Mouse (Mus musculus) left cerebral cortex, postnatal 10 days (tissue): ENCODE measurements around the gene Heatr3. TPM values are rescaled to one million over a fixed set of nuclear protein-coding genes. Genes with fewer than 3 reads are reported as not detected.

Experiments
- DNase-seq, 2 experiments: peaks; one replicate each; pipeline ENCODE4 v3.0.0; 2021 to 2022; ENCODE audit warnings: low spot score in 2 of 2, mixed read lengths in 1 of 2; ENCODE audit errors: extremely low spot score in 1 of 2
- intact Hi-C: fragments of 180-260 bp; cut with DNase I; formaldehyde crosslinking; loops from one replicate; pipeline ENCODE4 v1.15.1; 2025
- total RNA-seq, 2 experiments: library from RNA; stranded (reverse); gene quantifications; 2 replicates each; pipeline ENCODE4 v1.2.3; 2021

The Heatr3 gene
- total RNA-seq = 10 to 100 TPM; 26.7 to 30.2 TPM

- intact Hi-C loops = no loop called here
- peak; percentile 93 to 97 for DNase-seq
Observed at GRCm38 (mm10) chr8:88137748-88138484, at the start of gene Heatr3. Heatr3 (plus strand) TSS chr8:88137855.

DNA sequence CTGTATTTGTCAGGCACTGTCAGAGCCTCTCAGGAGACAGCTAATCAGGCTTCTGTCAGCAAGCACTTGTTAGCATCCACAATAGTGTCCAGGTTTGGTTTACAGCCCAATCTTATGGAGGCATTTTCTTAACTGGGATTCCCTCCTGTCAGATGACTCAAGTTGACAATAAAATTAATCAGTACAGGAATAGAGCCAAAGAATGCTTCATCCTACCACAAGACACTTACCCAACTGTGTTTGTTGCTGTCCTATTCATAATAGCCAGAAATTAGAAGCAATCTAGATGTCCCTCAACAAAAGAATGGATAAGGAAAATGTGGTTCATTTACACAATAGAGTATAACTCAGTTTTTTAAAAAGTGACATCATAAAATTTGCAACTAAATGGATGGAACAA is 49.6 kb upstream of the Heatr3 start:
- intact Hi-C loops = no loop called here
- DNase-seq = no peak

DNA sequence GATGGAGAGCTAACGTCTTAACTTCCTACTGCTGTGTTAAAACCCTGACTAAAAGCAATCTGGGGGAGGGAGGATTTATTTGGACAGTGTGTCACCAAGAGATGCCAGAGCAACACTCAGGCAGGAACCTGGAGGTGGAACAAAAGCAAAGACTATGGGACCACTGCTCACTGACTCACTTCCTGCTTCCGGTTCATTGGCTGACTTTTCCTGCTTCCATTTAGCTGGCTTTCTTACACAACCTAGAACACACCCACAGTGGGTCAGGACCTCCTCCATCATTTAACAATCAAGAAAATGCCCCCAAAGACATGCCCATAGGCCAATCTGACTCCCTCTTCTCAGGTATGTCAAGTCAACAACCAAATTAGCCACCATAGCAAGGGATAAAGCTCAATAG is 46.0 kb upstream of the Heatr3 start:
- intact Hi-C loops = no loop called here
- no peak for DNase-seq

GRCm38 (mm10) chr8:88093367-88093766 is 44.3 kb upstream of the Heatr3 start:
- intact Hi-C loops = no loop called here
- DNase-seq = no peak

DNA sequence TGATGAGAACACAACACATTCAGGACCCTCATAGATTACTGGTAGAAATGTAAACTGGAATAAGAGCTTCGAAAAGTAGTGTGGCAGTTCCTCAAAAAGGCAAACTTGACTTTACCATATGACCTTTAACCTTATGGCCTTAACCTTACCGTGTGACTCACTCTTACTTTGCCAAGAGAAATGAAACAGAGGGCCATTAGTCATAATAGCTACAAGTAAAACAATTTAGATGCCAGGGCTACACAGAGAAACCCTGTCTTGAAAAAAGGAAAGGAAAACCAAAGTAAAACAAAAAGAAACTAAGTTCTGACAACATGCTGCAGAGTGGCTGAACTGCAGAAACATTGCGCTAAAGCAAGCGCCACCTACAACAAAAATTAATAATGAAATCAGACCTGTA is 38.8 kb upstream of the Heatr3 start:
- intact Hi-C loops = no loop called here
- no peak for DNase-seq

DNA sequence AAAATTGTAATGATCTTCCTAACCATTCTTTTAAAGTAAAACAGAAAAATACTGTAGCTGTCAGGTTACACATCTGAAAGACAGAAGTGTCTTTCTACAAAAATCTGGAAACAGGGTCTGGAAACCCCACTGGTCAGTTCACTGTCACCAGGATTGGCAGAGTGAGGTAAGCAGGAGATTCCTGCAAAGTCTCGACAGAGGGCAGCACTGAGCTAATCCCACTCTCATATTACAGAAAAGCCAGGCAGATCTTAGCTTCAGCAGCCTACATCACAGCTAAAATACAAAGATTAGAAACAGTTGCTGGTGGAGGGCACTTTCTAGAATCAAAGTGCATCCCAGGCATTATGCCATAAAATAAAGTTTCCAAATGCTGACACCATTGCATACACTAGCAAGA is 38.1 kb upstream of the Heatr3 start:
- peak in 1 of 2 experiments; percentile 47 for DNase-seq
- intact Hi-C loops = no loop called here

DNA sequence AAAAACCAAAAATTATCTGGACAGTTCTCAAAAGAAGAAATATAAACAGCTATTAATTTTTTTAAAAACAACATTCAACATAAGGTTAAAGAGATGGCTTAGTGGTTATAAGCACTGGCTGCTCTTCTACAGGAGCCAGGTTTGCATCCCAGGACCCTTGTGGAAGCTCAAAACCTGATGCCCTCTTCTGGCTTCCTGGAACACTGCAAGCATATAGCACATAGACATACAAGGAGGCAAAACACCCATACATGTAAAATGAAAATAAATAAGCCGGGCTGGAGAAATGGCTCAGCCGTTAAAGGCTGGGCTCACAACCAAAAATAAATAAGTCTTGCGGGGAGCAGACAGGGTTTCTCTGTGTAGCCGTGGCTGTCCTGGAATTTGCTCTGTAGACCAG is 28.4 kb upstream of the Heatr3 start:
- DNase-seq = no peak

DNA sequence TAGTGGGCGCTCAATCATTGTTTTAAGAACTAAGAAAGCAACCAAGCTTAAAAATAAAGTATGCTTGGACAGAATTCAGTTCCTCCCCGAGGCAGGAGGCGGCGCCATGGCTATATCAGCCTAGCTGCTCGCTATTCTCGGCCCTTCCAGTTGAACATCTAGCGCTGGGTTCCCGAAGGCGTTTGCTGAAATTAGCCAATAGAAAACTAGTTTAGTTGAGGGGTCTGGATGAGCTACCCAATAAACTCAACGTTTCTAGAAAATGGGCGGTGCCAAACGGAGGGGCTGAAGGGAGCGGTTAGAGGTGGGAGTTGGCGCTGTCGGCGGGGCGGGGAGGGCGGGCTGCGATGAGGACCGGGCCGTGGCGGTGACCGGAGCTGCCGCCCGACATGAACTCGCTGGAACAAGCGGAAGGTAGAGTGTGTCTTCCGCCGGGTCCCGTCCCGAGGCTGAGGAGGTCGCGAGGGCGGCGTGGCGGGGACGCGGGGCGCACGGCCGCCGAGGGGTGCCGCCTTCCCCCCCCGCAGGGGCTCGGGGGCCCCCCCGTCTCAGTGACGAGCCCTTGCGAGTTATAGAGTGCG is 19.1 kb upstream of the Heatr3 start, which contains the start of gene Cnep1r1:
Cnep1r1 (plus strand) TSS at position 314 of the 581 bp plus-strand sequence.
- intact Hi-C loops = no loop called here

More for the DNA sequence above, 28.4 kb upstream of the Heatr3 start:
- intact Hi-C loops = no loop called here

GRCm38 (mm10) chr8:88119076-88119475 is 18.6 kb upstream of the Heatr3 start:
- DNase-seq = no peak
- intact Hi-C loops = no loop called here

More for the DNA sequence above, 19.1 kb upstream of the Heatr3 start, which contains the start of gene Cnep1r1:
- peak; percentile 93 to 98 for DNase-seq

DNA sequence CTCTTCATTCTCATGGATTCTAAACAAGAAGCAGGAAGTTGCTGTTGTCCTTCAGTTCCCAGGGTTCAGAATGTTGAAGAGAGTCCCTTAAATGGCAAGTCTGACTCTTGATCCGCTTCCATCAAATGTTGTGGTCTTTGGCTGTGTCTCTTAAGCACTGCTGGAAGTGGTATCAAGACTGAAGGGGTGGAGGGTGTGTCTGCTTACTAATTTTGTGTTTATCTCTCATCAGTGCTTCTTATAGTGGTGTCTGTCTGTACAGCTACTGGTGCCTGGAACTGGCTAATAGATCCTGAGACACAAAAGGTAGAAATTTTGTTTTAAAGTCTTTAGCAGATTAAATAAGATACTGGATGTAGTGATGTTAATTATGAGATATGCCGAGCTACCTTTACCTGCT is 12.8 kb upstream of the Heatr3 start:
- DNase-seq = no peak
- intact Hi-C loops = no loop called here

- intact Hi-C loops = no loop called here
- DNase-seq = no peak
Observed at GRCm38 (mm10) chr8:88129397-88129796, 8.3 kb upstream of the Heatr3 start.

- no peak for DNase-seq
- intact Hi-C loops = no loop called here
Observed at GRCm38 (mm10) chr8:88130754-88131317, 6.8 kb upstream of the Heatr3 start.

DNA sequence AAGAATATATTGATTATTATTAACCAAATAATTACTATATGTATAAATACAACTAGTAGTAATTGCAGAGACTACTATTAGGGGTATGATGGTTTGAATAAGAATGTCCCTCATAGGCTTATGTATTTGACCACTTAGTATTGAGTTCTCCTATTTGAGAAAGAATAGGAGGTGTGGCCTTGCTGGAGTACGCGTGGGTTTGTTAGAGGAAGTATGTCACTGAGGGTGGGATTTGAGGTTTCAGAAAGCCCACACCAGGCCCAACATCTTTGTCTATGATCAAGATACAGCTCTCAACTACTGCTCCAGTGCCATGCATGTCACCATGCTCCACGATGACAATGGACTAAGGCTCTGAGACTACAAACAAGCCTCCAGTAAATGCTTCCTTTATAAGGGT is 1.6 kb downstream of the Heatr3 start:
- intact Hi-C loops = no loop called here
- DNase-seq = no peak

DNA sequence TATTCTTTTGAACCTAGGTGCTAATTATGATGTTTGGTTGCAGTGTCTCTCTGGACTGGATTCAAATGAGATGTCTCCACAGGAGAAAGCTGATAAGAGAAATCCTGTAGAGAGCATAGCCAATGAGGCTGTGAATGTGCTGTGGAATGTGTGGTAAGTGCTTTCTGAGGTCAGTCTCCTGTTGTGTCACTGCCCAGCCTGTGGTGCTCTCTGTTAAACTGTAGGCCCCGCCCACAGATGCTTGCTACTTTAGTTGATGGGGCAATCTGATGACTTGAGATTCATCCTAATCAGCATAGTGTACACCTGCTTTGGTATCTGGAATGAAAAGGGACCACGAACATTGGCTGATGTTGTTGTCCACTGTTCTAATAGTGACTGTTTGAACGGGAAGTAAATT is 4.0 kb downstream of the Heatr3 start:
- intact Hi-C loops = no loop called here
- DNase-seq = no peak

GRCm38 (mm10) chr8:88144041-88144440 is 6.4 kb downstream of the Heatr3 start:
- intact Hi-C loops = no loop called here
- DNase-seq = no peak

GRCm38 (mm10) chr8:88150910-88151371 is 13.3 kb downstream of the Heatr3 start:
- intact Hi-C loops = loop anchor here (10.0 kb wide), 2 partner anchors 94 to 204 kb away; no protein-coding TSS in a partner anchor
- DNase-seq = no peak

DNA sequence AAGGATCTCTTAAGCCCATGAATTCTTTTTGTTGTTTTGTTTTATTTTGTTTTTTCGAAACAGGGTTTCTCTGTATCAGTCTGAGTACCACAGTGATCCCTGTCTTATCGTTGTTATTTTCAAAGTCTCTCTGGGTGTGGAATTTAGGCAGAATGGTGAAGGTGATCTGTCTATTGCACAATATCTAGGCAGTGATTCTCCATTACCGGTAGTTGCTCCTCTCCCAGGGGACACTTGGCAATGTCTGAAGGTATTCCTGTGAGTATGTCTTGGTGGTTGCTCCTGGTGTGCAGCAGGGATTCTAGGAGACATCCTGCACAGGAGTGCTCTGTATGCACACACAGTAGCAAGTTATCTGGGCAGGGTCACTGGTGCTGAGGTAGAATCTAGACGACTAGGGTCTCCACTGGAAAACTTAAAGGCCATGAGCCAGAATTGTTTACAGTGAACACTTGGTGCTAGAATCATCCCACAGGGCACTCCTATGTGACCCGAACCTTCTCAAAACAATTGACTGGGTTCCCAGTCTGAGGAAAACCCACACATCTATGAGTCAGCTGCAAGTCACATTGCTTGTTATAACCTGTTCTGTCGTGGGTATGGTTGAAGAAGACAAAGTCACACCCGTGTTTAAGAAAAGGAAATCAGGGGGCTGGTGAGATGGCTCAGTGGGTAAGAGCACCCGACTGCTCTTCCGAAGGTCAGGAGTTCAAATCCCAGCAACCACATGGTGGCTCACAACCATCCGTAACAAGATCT is 22.8 kb downstream of the Heatr3 start:
- no peak for DNase-seq
- intact Hi-C loops = no loop called here

- peak; percentile 32 to 58 for DNase-seq
- intact Hi-C loops = no loop called here
Observed at GRCm38 (mm10) chr8:88161439-88161838, 23.8 kb downstream of the Heatr3 start.

- no peak for DNase-seq
- intact Hi-C loops = no loop called here
Observed at GRCm38 (mm10) chr8:88175264-88175663, 37.6 kb downstream of the Heatr3 start.
